Mouse (Mus musculus): ENCODE data around the gene Taf6.
A peak's percentile ranks its signal among the peaks of the same experiment; 100 is the strongest.
"Not testable (repeated sequence)": the region's sequence is repeated elsewhere in the genome, so short reads cannot be mapped to it uniquely, and the experiment has no call there.

Taf6 gene

DNA sequence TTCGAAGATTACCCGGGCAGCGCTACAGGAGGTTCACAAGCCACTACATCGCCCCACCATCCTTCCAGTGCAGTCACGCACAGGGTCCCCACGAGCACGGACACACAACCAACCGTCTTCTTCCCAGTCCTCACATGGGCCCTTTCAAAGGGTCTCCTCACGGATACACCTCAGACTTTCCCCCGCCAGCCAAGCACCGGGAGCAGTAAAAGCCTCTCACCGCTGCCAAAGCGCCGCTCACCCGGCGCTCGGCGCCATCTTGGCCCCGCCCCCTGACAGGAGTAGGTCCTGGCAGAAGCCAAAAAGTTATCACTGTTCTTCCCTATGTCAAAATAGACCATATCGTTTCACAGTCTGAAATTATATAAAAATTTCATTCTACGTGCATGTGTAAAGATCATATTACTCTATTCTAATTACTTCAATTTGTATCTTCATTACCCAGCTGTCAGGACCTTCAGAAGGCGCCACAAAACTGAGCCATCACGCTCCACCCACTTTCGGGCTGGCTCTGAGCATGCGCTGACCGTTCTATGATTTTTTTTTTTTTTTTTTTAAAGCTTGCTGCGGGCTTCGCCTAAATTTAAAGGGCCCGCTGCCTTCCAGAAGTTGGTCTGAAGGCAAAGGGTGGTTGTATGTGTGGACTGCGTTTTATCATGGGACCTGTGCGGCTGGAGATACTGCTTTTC is at the start of gene Taf6, which contains the start of gene Cnpy4:
Taf6 (minus strand) TSS at position 502 of the 689 bp plus-strand sequence.
Cnpy4 (plus strand) TSS at position 536 of the 689 bp plus-strand sequence.
- DNase-seq (ENCODE audit: low spot score in 2 of 2): peak; percentile 71

GRCm38 (mm10) chr5:138234224-138234623 is 47.0 kb upstream of the Taf6 start:
- no peak for DNase-seq (ENCODE audit: low spot score in 2 of 2)

DNA sequence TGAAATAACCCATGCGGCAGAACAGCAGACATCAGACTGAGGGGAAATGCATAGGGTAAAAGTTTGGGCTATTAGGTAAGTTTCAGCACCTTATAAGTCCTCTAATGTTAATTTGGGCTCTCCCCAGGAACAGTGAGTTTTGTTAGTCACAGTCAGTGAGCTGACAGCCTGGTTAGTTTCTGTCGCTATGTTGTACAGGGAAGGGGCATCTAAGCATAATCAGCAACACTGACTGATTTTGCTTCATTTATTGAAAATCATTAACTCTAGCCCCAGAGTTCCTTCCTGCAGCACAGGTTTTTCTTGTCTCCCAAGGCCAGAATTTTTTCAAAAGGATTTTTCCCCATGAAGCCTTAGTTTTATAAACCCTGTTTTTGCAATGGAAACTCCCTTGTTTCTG is 46.5 kb upstream of the Taf6 start:
- DNase-seq (ENCODE audit: low spot score in 2 of 2): no peak

GRCm38 (mm10) chr5:138229511-138229910 is 42.3 kb upstream of the Taf6 start:
- no peak for DNase-seq (ENCODE audit: low spot score in 2 of 2)

- no peak for DNase-seq (ENCODE audit: low spot score in 2 of 2)
These were observed 40.8 kb upstream of the Taf6 start for GRCm38 (mm10) chr5:138228026-138228425.

- no peak for DNase-seq (ENCODE audit: low spot score in 2 of 2)
These were observed 40.1 kb upstream of the Taf6 start for GRCm38 (mm10) chr5:138227367-138227766.

GRCm38 (mm10) chr5:138226491-138226890 is 39.2 kb upstream of the Taf6 start:
- no peak for DNase-seq (ENCODE audit: low spot score in 2 of 2)

- no peak for DNase-seq (ENCODE audit: low spot score in 2 of 2)
These were observed 38.4 kb upstream of the Taf6 start, which contains the start of gene Nxpe5 for GRCm38 (mm10) chr5:138225700-138226099. Gene Nxpe5 (plus strand): TSS chr5:138225898.

DNA sequence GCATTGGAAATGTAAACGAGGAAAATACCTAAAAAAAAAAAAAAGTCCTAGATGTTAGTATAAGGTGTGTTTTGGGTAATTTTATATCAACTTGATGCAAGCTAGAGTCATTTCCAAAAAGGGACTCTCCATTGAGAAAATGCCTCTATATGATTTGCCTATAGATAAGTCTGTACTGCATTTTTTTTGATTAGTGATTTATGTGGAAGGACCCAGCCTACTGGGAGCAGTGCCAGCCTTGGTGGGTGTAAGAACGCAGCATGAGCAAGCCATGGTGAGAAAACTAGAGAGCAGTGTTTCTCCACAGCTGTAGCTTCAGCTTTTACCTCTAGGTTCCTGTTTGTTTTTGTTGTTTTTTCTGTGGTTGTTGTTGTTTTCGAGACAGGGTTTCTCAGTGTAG is 36.0 kb upstream of the Taf6 start:
- DNase-seq (ENCODE audit: low spot score in 2 of 2): no peak

- DNase-seq (ENCODE audit: low spot score in 2 of 2): peak; percentile 50 to 61
These were observed 34.9 kb upstream of the Taf6 start for GRCm38 (mm10) chr5:138222111-138222510.

- no peak for DNase-seq (ENCODE audit: low spot score in 2 of 2)
These were observed 32.6 kb upstream of the Taf6 start for GRCm38 (mm10) chr5:138219864-138220263.

DNA sequence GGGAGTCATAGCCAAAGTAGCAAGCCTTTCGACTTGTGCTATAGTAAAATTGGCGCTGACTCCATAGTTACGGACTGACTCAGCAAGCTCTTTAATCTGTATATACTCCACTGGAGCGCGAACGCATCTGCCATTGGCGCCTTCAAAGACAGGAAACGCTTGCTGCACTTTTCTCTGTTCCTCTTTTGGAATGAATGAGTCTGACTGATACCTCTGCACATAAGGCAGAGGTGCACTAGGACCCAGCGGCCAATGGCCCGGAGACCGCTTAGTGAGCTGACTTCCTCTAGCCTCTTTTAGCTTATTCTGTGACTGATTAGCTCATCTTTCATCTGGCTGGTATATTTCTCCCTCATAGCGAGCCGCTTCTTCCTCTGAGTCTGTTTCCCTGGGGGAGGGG is 29.4 kb upstream of the Taf6 start:
- DNase-seq (ENCODE audit: low spot score in 2 of 2): not testable (repeated sequence)

- DNase-seq (ENCODE audit: low spot score in 2 of 2): no peak
These were observed 20.6 kb upstream of the Taf6 start for GRCm38 (mm10) chr5:138207873-138208272.

GRCm38 (mm10) chr5:138207253-138207652 is 20.0 kb upstream of the Taf6 start:
- no peak for DNase-seq (ENCODE audit: low spot score in 2 of 2)

GRCm38 (mm10) chr5:138202086-138202485 is 14.8 kb upstream of the Taf6 start:
- DNase-seq (ENCODE audit: low spot score in 2 of 2): no peak

- DNase-seq (ENCODE audit: low spot score in 2 of 2): no peak
These were observed 12.3 kb upstream of the Taf6 start for GRCm38 (mm10) chr5:138199576-138199975.

GRCm38 (mm10) chr5:138195463-138195862 is 8.2 kb upstream of the Taf6 start:
- DNase-seq (ENCODE audit: low spot score in 2 of 2): no peak

- DNase-seq (ENCODE audit: low spot score in 2 of 2): no peak
These were observed 7.6 kb upstream of the Taf6 start for GRCm38 (mm10) chr5:138194755-138195345.

GRCm38 (mm10) chr5:138193771-138194727 is 6.8 kb upstream of the Taf6 start, which contains the start of gene Mblac1:
Gene Mblac1 (plus strand): TSS chr5:138194314.
- DNase-seq (ENCODE audit: low spot score in 2 of 2): peak; percentile 63 to 67

- DNase-seq (ENCODE audit: low spot score in 2 of 2): peak; percentile 71 to 82
These were observed 533 bp upstream of the Taf6 start for GRCm38 (mm10) chr5:138187661-138188306.

DNA sequence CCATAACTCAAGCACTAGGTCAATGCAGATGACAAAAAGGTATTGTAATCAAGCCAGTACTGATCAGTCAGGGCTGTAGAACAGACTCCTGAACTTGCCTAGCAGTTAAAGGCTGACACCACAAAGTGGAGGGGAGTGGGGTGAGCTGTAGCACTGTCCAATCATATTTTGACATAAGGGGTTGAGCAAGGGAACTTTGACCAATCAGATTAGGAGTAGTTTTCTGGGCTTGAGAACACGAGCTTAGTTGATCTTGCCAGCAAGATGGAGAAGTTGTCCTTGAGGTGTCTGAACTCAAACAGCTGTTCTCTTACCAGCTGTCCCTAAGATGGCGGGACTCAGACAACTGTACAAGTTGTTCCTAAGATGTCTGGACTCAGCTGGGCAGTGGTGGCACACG is 14.0 kb downstream of the Taf6 start:
- DNase-seq (ENCODE audit: low spot score in 2 of 2): no peak
